Mouse (Mus musculus) stomach, postnatal 0 days (tissue): ENCODE data around the gene Sucnr1.

ENCODE experiments used
- CTCF ChIP-seq: IDR thresholded peaks from 2 replicates; pipeline ENCODE4 v1.5.1; 2016; ENCODE audit warnings: antibody characterized with exemption, low read depth, mild to moderate bottlenecking, moderate library complexity
- EP300 ChIP-seq: optimal IDR thresholded peaks from 2 replicates; pipeline ENCODE3; 2016; ENCODE audit warnings: antibody characterized with exemption

GRCm38 (mm10) chr3:60126564-60126963, 44.9 kb downstream of the Sucnr1 start:
- no peak for TF ChIP-seq CTCF
- no peak for TF ChIP-seq EP300
